Mouse (Mus musculus) cerebellum, adult 2 months (tissue): ENCODE data around the gene Adamtsl2.

ENCODE experiments used
- CTCF ChIP-seq: fragments of 200-500 bp; IDR thresholded peaks from 2 replicates; pipeline ENCODE4 v1.5.1; 2011; ENCODE audit warnings: low read depth, mild to moderate bottlenecking, control low read depth, low read length, moderate library complexity, borderline replicate concordance; ENCODE audit not compliant: insufficient read depth
- POLR2A ChIP-seq: fragments of 200-500 bp; IDR thresholded peaks from 2 replicates; pipeline ENCODE4 v1.6.1; 2011; ENCODE audit warnings: low read length, control low read depth, borderline replicate concordance; ENCODE audit not compliant: insufficient read depth

DNA sequence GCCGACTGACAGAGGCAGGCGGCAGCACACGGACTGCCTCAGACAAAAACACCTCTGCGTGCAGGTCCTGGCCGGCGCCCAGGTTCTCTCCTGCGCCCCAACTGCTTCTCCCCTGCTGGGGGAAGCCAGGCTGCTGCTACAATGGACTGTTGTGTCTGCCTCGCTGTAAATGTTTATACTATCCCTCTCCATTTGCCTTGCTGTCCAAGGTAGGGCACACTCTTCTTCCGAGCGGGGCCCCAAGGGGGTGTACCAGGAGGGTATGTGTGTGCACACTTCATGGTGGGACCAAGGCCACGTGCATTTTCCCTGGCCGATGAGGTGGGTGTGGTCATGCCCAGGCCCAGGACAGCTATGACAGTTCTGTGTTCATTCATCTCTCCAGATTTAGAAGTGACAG, 20.4 kb upstream of the Adamtsl2 start:
- TF ChIP-seq CTCF (no peak), POLR2A (no peak)
